Mouse (Mus musculus): ENCODE data around the gene 1700093K21Rik.
"Not testable (repeated sequence)": the region's sequence is repeated elsewhere in the genome, so short reads cannot be mapped to it uniquely, and the experiment has no call there.

The 1700093K21Rik gene

DNA sequence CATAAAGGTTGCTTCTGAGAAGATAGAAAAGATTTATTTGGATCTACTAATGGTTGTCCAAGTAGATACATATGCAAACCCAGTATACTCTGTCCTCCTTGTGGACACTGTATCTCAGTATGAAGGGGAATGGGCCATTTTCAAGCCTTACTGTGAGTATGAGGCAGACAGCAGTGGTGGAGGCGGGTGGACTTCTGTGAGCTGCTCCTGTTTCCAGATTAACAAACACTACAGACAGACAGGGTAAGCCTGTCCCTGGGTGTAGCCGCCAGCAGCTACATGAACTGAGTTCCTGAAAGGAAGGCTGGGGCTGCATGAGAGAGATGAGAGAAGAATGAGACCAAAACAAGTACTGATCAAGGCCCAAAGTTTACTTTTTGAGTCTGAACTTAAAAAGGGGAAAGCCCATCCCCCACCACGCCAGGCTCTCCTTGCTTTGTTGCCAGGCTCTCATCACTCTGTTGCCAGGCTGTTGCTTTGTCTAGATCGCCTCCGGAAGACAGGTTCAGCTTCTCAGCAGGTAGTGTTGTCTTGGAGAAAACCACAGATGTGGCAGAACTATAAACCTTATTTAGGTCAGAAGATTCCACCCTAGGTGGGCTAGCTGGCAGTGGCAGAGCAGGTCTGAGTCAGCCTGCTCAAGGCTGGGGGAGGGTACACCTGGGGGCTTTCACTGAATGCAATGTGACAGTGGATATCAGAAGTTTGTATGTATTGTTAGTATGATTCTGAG, at the start of gene 1700093K21Rik:
TSS of gene 1700093K21Rik (minus strand) at position 683 of the 733 bp plus-strand sequence.
- DNase-seq: peak; percentile 45

DNA sequence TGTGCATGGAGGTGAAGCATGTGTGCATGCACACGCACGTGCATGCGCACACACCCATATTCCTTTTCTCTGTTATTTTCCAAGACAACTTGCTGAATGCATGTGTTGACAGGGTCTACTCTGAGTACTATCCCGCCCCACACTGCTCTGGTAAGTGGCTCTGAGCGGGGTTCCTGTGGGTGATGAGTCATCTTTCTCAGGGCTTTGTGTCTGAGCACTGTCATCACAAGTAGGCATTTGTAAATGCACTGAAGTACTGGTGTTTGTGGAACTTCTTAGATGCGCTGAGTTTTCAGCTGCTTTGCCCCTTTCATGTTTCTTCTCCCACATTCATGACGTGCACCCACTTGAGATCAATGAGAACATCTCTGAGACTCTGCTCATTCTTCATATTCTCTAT, 49.2 kb upstream of the 1700093K21Rik start:
- peak; percentile 55 for DNase-seq

DNA sequence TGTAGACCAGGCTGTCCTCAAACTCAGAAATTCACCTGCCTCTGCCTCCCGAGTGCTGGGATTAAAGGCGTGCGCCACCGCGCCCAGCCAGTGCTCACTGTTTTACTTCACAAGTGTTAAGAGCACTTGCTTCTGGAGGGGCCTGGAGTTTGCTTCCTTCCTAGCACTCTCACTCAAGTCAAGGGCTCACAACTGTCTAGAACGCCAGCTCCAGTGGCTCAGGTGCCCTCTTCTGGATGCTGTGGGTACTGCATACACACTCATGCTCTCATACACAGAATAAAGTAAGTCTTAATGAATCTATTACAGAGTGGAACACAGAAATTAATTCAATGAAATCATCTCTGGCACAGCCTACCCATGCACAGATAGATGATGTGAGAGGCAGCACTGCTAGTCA, 44.8 kb upstream of the 1700093K21Rik start:
- peak; percentile 90 for DNase-seq

DNA sequence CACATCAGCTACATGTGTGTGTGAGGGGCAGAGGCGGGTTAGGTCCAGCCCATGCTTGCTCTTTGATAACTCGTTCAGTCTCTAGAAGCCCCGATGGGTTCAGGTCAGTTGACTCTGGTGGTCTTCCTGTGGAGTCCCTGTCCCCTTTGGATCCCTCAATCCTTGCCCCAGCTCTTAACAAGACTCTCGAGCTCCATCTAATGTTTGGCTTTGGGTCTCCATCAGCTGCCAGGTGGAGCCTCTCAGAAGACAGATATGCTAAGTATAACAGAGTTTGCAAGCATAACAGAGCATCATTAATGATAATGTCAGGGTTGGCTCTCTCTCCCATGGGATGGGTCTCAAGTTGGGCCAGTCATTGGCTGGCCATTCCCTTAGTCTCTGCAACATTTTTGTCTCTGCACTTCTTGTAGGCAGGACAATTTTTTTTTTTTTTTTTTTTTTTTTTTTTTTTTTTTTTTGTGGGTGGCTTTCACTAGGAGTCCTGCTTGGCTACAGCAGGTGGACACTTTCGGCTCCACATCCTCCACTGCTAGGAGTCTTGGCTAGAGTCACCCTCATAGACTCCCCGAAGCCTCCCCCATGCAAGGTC, 36.2 kb upstream of the 1700093K21Rik start:
- no peak for DNase-seq

DNA sequence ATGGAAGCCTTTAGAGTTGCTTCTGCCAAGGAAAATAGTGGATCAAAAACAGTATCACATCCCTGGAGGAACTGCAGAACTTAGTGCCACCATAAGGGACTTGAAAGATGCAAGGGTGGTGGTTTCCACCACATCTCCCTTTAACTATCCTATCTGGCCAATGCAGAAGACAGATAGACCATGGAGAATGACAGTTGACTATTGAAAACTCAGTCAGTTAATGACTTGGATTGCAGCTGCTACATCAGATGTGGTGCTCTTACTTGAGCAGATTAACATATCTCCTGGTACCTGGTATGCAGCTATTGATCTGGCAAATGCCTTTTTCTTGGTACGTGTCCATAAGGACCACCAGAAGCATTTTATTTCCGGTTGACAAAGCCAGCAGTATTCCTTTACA, 16.5 kb upstream of the 1700093K21Rik start:
- DNase-seq: peak; percentile 0

DNA sequence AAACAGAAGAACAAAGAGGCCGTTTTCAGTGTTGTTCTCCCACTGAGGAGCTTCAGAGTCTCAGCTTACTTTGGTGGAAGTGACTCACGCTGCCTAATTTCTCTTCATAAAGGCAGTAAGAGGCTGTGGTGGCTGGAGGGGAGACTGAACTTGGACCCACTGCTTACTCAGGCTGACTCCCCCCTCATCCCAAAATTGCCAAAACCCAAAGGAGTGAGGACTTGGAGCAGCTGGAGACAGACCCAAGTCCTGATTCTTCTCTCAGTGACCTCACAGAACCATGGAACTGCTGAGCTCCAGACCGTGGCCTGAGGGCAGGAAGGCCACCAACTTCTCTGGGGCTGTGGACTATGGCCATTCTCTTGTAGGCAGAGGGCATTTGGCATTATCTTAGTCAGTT, 2.0 kb downstream of the 1700093K21Rik start:
- peak; percentile 74 for DNase-seq

DNA sequence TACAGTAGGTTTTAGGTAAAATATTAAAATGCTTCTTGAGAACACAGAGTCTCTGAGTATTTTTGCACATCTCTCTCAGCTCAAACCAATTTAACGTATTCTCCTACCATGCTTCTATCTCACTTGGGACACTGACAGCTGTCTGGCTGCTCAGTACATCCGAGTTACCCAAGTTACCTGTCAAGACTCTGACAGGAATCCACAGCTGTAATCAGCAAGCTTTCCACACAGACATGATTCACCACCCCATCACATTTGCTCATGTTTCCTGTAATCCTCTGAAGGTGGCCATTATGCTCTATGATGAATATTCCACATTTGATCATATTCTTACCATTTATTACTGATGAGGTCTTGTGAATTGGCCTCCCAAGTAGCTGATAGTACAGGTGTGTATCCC, 5.6 kb downstream of the 1700093K21Rik start:
- no peak for DNase-seq

DNA sequence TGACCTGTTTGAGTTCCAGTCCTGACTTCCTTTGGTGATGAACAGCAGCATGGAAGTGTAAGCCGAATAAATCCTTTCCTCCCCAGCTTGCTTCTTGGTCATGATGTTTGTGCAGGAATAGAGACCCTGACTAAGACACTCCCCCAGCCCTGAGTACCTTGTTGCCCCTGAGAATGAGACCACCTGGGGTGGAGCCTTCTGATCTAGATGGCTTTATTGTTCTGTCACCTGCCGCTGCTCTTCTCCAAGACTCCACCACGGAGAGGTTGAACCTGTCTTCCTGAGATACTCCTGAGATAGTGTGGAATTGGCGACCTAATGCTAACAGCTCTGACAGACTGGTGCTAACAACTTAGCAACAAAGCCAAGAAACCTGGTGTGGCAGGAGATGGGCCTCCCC, 6.2 kb downstream of the 1700093K21Rik start:
- DNase-seq: not testable (repeated sequence)

DNA sequence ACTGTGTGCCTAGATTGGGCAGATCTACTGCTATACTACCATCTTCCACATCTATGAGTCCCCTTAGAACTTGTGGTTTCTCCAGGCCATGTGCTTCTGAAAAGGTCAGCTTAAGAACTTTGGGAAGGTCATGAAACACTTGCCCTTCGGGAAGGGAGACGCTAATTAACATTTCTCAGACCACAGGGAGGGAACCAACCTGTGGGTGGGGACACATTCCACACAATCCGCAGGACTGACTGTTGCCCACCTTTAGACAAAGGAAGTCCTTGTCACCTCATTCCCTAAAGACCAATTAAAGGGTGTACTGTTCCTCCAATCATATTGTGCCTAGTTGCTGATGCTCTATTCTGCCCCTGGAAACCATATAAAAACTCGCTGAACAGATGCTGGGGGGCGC, 16.2 kb downstream of the 1700093K21Rik start:
- DNase-seq: peak; percentile 1

DNA sequence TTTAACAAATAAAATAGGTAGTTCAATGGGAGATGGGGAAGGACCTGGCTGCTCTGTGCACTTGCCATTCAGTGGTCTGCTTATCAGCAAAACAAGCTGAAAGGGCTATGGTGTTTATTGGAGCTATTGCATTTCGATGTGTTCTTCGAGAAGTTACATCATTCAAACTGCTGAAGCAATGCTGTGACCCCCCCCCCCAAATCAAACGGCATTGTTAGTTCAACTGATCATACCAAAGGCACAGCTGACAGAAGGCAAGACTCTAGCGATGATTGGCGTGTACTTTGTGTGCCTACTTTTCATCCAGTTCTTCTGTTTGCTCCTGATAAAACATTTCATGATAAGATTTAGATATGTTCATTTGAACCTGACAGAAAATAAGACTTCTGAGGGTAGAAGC, 22.3 kb downstream of the 1700093K21Rik start:
- DNase-seq: no peak

DNA sequence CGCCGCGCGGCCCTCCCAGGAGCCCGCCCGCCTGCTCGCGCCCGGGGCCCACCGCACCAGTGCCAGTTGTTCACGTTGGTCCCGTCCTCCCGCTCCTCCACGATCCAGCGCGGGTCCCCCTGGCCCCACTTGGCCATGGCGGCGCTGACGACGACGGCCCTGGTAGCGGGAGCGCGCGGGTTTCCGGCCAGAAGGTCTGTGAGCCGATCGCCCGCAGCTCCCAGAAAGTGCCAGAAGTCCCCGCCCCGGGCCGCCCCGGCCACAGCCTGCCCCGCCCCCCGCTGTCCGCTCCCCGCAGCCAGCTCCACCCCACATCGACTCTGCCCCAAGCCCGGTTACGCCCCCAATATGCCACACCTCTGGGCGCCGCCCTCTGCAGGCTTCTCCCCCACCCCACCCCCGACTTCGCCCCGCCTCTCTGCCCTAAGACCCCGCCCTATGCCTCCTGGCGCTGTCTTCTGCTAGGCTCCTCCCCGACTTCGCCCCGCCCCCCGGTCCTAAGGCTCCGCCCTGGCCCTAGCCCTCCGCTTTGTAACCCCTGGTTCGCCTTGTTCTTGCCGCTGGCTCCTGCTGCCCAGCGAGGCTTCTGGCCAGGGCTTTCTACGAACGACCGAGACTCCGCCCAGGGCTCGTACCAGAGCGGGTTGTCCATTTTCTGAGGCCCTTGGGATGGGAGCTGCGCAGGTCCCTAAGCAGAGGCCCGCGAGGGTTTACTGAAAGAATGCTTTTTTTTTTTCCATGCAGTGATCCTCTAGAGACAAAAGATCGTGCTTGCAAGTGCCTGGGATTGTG, 23.0 kb downstream of the 1700093K21Rik start, which contains the start of gene Ahsa2:
TSS of gene Ahsa2 (minus strand) at position 313 of the 792 bp plus-strand sequence.
- DNase-seq: peak; percentile 100

DNA sequence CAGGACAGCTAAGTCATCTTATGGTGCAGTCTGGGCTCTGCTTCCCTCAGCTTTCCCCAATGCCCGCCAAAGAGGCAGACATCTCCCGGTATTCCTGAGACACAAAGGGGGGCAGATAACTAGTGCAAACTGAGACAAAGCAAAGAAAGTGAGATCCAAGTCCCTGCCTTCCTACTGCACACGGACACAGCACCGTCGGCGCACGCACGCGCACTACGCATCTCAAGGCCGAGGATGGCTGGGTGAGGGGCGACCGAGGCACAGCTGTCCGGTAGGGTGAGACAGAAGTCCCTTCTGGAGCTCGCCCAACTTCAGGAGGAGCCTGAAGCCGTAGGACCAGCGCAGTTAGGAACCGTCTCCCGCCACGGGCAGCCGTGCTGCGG, 23.6 kb downstream of the 1700093K21Rik start:
- DNase-seq: no peak

DNA sequence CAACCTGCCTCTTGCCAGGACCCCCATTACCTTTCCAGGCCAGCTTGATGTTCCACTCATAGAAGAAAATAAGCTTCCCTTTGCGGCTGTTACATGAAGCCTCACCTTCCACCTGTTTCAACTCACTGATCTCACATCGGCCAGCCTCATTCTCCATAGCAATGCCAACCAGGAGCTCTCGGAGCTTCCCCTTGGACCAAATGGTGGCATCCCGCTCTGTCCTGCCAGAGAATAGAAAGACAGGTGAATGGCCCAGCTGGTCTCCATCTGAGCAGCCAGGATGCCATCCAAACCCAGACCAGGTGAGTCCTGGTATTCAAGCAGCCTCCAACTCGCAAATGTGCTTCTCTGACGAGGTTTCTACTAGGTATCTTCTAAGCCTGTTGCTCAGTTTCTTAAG, 24.3 kb downstream of the 1700093K21Rik start:
- peak; percentile 93 for DNase-seq

DNA sequence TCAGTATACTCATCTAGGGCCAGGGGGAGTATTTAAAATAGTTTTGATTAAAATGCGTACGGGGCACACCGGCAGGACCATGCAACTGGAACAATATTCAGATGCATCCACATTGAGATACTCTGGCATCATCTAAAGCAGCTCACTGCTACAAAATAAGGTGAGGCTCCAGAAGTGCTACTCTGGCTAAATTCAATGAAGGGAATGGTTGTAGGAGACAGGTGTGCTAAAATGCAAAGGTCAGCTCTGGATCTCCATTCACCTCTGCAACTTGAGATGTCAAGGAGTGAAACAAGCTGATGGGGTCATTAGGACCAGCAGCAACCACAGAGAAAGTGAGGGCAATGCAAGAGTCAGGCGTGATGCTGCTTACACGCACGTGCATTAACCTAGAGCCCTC, 25.7 kb downstream of the 1700093K21Rik start:
- DNase-seq: peak; percentile 71

DNA sequence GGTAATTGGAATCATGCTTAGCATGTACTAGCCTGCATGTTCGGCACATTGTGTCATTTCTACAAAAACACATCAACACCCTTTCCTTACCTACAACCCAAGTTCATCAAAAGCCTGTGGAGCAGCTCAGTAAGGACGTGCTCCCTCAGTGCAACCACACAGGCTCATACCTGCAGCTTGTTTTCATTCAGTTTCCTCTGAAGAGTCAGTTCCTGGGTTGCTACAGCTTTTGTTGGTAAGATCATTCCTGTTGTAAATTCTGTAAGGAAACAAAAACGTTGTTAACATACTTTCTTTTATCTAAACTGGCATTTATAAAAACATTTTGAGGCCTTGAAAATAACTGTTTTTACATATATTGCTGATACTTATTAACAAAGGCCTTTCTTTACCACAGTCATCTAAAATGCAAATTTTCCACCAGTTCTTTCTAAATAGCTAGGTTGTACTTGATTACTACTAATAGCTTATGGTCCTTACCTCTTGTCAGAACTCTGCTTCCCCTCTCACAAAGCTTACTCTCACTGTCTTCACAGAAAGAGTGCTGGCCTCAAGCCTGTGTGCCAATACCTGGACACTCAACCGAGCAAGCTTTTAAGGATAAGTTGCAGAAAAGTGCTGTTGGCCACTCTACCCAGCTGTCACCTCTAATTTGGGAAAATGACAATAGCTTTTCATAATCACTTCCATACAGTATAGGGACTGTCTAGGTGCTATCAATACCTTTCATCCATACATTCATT, 28.7 kb downstream of the 1700093K21Rik start:
- DNase-seq: peak; percentile 56

DNA sequence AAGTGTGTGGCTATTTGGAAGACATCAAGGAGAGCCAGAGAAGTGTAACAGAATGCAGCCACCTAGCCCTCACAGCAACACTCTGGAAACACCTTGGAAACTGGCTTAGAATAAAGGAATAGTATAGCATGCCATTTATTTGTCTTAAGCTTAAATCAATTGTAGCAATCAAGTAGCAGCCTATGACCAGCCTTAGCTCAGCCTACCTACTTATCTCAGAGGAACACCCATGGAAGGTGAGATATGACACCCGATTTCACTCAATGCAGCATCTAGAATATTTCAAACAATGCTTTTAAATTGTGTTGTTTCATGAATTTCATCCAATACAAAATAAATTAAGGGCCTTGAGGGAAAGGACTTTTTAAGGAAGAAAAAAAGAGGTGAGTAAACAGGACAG, 31.0 kb downstream of the 1700093K21Rik start:
- DNase-seq: peak; percentile 28

Measured in heart, adult 11 months (tissue).